Mouse (Mus musculus) thymus, adult 2 months (tissue): ENCODE results near the gene 0610040J01Rik. TPM values are rescaled to one million over a fixed set of nuclear protein-coding genes. Genes with fewer than 3 reads are reported as not detected.
A peak's percentile ranks its signal among the peaks of the same experiment; 100 is the strongest.
"Not testable (repeated sequence)": the region's sequence is repeated elsewhere in the genome, so short reads cannot be mapped to it uniquely, and the experiment has no call there.

Experiments used
- DNase-seq: peaks from one replicate; pipeline ENCODE4 v3.0.0; 2021
- H3K27ac ChIP-seq: fragments of 200-500 bp; 2 replicates; pipeline ENCODE4 v1.5.1; 2012; ENCODE audit warnings: low read length, control low read depth; ENCODE audit not compliant: control insufficient read depth, insufficient read depth
- H3K27me3 ChIP-seq: fragments of 200-500 bp; 2 replicates; pipeline ENCODE4 v1.6.1; 2012; ENCODE audit warnings: mild to moderate bottlenecking, low read length, moderate library complexity, mixed read lengths; ENCODE audit not compliant: control insufficient read depth, insufficient read depth
- H3K36me3 ChIP-seq: fragments of 200-500 bp; 2 replicates; pipeline ENCODE4 v1.6.1; 2012; ENCODE audit warnings: mild to moderate bottlenecking, low read length, moderate library complexity; ENCODE audit not compliant: control insufficient read depth, insufficient read depth
- H3K4me1 ChIP-seq: fragments of 200-500 bp; replicated peaks from 2 replicates; pipeline ENCODE4 v1.6.1; 2012; ENCODE audit warnings: low read length; ENCODE audit not compliant: control insufficient read depth, insufficient read depth
- H3K4me3 ChIP-seq: fragments of 200-500 bp; 2 replicates; pipeline ENCODE4 v1.5.1; 2012; ENCODE audit warnings: mild to moderate bottlenecking, low read length, control low read depth, moderate library complexity; ENCODE audit not compliant: control insufficient read depth, insufficient read depth
- CTCF ChIP-seq: fragments of 200-500 bp; IDR thresholded peaks from 2 replicates; pipeline ENCODE4 v1.5.1; 2012; ENCODE audit warnings: mild to moderate bottlenecking, control low read depth, low read length, moderate library complexity, borderline replicate concordance; ENCODE audit not compliant: control insufficient read depth, poor library complexity, insufficient read depth; ENCODE audit errors: extremely low read depth
- POLR2A ChIP-seq: fragments of 200-500 bp; IDR thresholded peaks from 2 replicates; pipeline ENCODE4 v1.6.1; 2012; ENCODE audit warnings: mild to moderate bottlenecking, low read length, control low read depth, moderate library complexity; ENCODE audit not compliant: control insufficient read depth, poor library complexity, insufficient read depth; ENCODE audit errors: extremely low read depth
- WGBS: fragments of 180-500 bp; shearing (Covaris S2); methylation state at CpG from one replicate; pipeline ENCODE4 v1.1.7; 2018; 5-methylcytosine and 5-hydroxymethylcytosine counted together
- polyA plus RNA-seq: library from polyadenylated mRNA; depleted of rRNA; stranded (reverse); fragments of >200 nt; gene quantifications from 2 replicates; pipeline ENCODE4 v1.2.3, GENCODE M21; 2012

The 0610040J01Rik gene
- polyA plus RNA-seq, 1 experiment, result 1.8 TPM

- 94% methylated on average over 10 of the region's 10 CpGs for WGBS
These were observed 66.9 kb downstream of the 0610040J01Rik start for GRCm38 (mm10) chr5:63879026-63879425.

GRCm38 (mm10) chr5:63886292-63886691, 74.1 kb downstream of the 0610040J01Rik start:
- WGBS, result 90% methylated on average over 5 of the region's 5 CpGs
- H3K36me3 ChIP-seq, result no peaks in the 10 kb centered on the region

More at GRCm38 (mm10) chr5:63879026-63879425, 66.9 kb downstream of the 0610040J01Rik start:
- TF ChIP-seq POLR2A (no peak), CTCF (no peak)
- H3K4me3 ChIP-seq, result no peak overlapping the region
- no peak overlapping the region for H3K27ac ChIP-seq
- no peaks in the 10 kb centered on the region for H3K27me3 ChIP-seq
- DNase-seq, result no peak
- no peaks in the 10 kb centered on the region for H3K4me1 ChIP-seq
- H3K36me3 ChIP-seq, result no peaks in the 10 kb centered on the region

GRCm38 (mm10) chr5:63886709-63887108, 74.5 kb downstream of the 0610040J01Rik start:
- no peaks in the 10 kb centered on the region for H3K4me1 ChIP-seq
- no peak overlapping the region for H3K27ac ChIP-seq
- no peaks in the 10 kb centered on the region for H3K27me3 ChIP-seq
- H3K36me3 ChIP-seq, result no peaks in the 10 kb centered on the region
- DNase-seq, result no peak
- no peak overlapping the region for H3K4me3 ChIP-seq
- TF ChIP-seq CTCF, result 0 out of 2 replicates have a peak, but pooled peaks have one; percentile 18
- TF ChIP-seq POLR2A, result no peak
- WGBS, result 32% methylated on average over 6 of the region's 6 CpGs

More at GRCm38 (mm10) chr5:63886292-63886691, 74.1 kb downstream of the 0610040J01Rik start:
- DNase-seq, result no peak
- H3K27ac ChIP-seq, result no peak overlapping the region
- TF ChIP-seq POLR2A, result no peak
- TF ChIP-seq CTCF, result no peak
- H3K4me1 ChIP-seq, result no peaks in the 10 kb centered on the region
- H3K4me3 ChIP-seq, result no peak overlapping the region
- no peaks in the 10 kb centered on the region for H3K27me3 ChIP-seq

- H3K36me3 ChIP-seq, result no peaks in the 10 kb centered on the region
- TF ChIP-seq POLR2A, result no peak
- no peak for TF ChIP-seq CTCF
- no peaks in the 10 kb centered on the region for H3K27me3 ChIP-seq
- no peak overlapping the region for H3K27ac ChIP-seq
- H3K4me3 ChIP-seq, result no peak overlapping the region
- peak; percentile 6 for DNase-seq
- over 99% methylated on average over 4 of the region's 4 CpGs for WGBS
- H3K4me1 ChIP-seq, result no peaks in the 10 kb centered on the region
These were observed 74.9 kb downstream of the 0610040J01Rik start for GRCm38 (mm10) chr5:63887111-63887510.

- 97% methylated on average over 4 of the region's 4 CpGs for WGBS
- Histone ChIP-seq H3K4me3 (no peak overlapping the region), H3K36me3 (no peaks in the 10 kb centered on the region), H3K27ac (no peak overlapping the region), H3K27me3 (no peaks in the 10 kb centered on the region), H3K4me1 (no peaks in the 10 kb centered on the region)
- TF ChIP-seq POLR2A (no peak), CTCF (no peak)
- DNase-seq, result no peak
These were observed 79.1 kb downstream of the 0610040J01Rik start for GRCm38 (mm10) chr5:63891241-63891640.

GRCm38 (mm10) chr5:63891912-63892311, 79.7 kb downstream of the 0610040J01Rik start:
- no peak overlapping the region for H3K27ac ChIP-seq
- H3K4me1 ChIP-seq, result no peaks in the 10 kb centered on the region
- no peaks in the 10 kb centered on the region for H3K27me3 ChIP-seq
- H3K4me3 ChIP-seq, result no peak overlapping the region
- no peaks in the 10 kb centered on the region for H3K36me3 ChIP-seq
- DNase-seq, result no peak
- TF ChIP-seq POLR2A, result no peak
- TF ChIP-seq CTCF, result no peak
- WGBS, result 30% methylated on average over 6 of the region's 6 CpGs

- H3K27me3 ChIP-seq, H3K4me1 ChIP-seq, DNase-seq, H3K27ac ChIP-seq, H3K36me3 ChIP-seq, H3K4me3 ChIP-seq: not testable (repeated sequence)
- 86% methylated on average over 5 of the region's 5 CpGs for WGBS
These were observed 85.0 kb downstream of the 0610040J01Rik start for GRCm38 (mm10) chr5:63897001-63897819.
